Mouse (Mus musculus) layer of hippocampus, adult 9-11 months (tissue): Measurements from ENCODE around the gene Serpinb11.

Experiments
- DNase-seq: peaks from one replicate; pipeline ENCODE4 v3.0.0; 2022

The Serpinb11 gene

DNA sequence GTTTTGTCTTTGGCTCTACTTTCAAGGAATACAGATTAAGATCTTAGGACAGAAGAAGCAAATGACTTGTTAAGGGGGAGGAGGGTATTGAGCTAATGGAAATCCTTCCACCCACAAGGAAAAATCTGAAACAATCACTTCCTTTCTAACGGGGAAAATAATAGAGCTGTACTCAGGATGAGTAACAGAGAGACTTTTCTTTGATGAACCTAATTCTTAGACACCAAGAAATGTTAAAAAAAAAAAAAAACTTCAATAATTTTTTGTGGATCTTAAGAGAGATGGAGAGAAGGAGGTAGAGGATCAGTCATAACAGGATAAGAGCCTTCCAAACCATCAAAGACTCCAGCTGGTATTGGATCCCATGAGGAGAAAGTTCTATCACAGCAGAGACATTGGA, at the start of gene Serpinb11:
Gene Serpinb11, plus strand, starts transcription at position 301 of the 400 bp plus-strand sequence.
- DNase-seq: no peak

DNA sequence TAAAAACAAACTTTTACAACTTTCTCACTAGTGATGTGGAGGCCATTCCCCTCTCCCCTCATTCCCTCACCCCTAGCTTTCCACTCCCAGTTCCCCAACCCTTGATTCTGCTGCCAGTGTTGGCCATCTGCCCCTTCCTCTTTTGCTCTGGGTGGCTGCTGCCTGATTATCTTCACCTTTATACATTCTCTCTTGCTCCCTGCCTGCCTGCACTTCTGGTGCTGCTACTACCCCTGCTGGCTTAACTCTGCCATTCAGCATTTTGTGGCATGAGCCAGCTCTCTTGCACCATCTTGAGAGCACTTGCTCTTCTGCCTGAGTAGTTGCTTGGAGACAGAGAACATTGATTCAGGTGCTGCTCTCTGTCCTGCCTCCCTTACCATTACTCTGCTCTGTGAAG, 15.0 kb upstream of the Serpinb11 start:
- no peak for DNase-seq

DNA sequence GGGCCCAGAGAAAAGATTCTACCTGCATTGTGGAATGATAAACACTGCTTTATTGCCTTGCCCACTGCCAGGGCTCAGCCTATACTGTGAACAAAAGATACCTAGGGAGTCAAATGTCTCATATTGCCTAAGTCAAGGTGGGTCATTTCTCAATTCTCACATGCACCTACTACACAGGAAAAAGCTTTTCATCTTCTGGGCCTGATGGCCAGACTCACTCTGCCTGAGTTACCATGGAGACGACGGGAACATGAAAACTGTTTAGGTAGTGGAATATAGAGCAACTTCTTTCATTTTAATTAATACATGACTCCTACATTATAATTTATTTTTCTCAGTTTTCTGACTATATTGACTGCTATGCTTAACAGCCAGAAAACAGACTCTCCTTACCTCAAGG, 14.2 kb upstream of the Serpinb11 start:
- DNase-seq: no peak

DNA sequence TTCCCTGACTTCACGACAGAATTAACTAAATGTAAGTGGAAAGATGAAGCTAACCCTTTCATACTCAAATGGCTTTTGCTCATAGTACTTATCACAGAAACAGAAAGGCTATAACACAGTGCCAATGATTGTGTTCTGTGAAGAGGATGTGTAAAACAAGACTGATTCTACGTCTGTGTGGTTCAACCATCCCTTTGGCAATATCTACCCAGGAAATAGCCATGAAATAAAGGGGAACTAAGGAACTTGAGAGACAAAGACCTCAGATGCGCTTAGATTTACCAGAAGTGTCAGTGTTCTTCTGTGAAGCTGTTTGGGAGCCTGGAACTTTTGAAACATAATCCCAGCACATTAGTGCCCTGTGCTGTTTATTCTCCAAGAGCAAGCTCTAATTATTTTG, 10.6 kb upstream of the Serpinb11 start:
- no peak for DNase-seq

DNA sequence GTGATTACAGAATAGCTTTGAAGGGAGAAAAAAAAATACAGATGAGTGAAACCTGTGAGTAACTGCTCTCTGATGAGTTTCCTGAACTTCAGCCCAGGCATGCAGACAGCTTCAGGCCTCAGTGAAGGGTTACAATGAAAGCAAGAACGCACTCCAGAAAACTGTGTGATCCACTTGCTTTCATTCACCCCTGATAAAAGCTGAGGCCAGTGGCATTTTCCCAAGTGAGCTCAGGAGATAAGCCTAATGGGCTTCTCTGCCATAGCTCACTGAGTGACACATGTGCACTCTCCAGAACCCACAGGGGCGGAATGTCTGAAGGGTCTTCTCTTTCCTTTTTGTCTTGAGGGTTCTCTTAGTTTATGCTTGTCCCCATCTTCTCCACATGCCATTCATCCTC, 9.9 kb upstream of the Serpinb11 start:
- no peak for DNase-seq

DNA sequence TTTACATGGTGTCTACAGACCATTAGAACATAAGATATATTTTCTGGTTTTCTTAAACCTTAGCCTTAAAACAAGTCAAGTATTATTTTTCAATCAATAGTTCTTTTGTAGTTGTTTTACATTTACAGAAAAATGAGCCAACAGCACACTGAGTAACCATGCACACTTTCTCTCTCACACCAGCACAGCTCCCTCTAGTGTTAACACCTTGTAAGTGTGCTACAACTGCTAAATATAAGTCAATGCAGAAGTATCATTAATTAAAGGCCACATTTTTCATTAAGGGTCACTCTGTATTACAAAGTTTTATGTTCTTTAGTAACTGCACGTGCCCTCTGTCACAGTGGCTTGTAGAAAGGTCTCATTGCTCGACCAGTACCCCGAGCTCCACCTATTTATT, 8.0 kb upstream of the Serpinb11 start:
- DNase-seq: no peak

DNA sequence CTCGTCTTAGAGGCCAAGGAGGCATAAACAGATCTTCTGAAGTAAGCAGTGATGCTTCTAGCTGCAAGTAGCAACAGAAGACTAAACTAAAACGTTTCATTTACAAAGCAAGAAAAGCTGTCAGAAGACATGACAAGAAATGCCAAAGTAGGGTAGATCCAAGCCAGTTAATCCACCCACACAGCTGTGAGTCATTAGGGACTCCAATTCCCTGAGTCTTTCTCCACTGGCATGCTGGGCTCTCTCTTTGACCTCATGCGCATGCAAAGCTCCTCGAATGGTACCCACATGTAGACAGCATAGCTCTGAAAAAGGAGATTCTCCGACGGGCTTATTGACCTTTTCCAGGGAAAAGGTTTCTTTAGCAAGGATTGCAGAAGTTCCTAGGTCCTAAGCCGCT, 5.0 kb downstream of the Serpinb11 start:
- DNase-seq: no peak

DNA sequence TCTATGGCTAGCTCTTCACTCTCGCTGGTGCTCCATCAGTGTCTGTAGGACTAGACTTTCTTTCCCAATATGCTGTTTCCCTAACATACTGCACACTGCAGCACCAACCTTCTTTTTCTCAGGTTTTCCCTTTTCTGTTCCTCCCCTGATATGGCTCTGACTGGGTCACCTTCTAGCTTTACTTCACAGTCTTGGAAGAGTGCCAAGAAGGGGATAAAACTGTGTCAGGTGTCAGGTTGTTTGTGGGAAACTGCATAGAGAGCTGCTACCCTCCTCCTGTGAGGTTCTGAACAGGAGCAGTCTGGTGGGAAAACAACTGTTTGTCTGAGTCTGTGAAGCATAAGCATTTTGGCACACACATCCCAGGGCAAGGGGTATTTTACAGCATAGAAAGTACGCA, 7.9 kb downstream of the Serpinb11 start:
- DNase-seq: no peak

DNA sequence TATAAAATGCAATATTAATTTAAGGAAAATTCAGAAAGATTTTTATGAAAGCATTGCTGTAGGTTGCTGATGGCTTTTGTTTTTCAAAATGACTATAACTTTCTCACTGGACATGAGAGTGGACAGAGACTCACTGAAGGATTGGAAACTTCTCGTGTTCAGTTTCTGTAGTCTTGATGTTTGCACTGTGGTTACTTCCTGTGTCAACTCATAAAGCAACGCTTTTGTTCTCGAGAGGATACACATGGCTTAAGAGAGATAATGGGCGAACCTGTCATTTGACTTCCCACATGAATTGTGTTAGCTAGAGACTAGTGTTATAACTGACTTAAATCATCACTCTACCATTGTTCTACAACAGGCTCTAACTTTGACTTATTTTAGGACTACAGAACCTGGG, 16.0 kb downstream of the Serpinb11 start:
- no peak for DNase-seq

DNA sequence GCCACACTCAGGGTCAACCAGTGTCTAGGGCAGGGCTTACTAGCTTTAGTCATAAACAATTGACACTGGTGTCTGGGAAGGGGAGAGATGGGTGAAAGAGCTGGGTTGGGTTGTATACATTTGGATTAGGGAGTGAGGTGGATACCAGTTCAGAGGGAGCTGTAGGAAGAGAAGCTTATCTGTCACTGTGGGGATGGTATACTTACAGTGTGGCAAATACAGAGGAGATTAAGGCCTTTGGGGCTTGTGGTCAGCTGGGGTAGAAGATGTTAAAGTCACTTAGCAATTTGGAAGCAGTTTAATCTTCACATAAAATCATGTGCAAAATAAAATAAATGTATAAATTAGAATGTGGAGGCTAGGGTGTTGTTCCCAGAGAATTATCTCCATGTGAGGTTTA, 17.4 kb downstream of the Serpinb11 start:
- no peak for DNase-seq

DNA sequence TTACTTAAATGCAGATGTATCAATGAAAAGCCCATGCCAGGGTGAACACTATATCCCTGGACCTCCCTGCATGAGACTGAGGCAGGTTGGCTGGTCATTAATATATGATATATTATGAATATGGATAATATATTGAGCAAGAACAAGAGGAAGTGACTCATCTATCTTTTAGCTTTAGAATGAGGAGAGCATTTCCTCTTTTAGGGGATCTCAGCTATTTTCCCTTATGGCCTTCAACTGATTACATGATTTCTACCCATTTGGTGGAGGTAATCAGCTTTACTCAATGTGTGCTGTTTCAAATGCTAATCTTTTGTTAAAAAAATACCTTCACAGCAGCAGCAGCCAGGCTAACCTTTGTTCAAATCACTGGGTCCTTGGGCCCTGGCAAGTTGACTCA, 20.5 kb downstream of the Serpinb11 start:
- no peak for DNase-seq

DNA sequence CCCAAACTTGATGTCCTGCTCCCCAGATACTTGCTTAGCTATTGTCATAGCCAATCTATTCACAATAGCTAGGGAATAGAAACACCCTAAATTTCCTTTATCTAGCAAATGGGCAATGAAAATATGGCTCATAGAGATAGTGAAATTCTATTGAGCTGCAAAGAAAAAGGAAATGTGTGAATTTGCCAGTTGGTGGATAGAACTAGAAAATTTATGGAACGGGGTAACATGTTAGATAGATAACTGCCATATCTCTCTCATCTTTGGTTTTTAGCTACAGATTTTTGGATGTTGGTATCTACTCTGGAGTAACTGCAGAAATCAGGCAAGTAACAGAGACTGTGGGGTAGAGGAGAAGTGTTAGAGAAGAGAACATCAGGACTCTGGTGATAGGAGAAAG, 21.4 kb downstream of the Serpinb11 start:
- DNase-seq: no peak

DNA sequence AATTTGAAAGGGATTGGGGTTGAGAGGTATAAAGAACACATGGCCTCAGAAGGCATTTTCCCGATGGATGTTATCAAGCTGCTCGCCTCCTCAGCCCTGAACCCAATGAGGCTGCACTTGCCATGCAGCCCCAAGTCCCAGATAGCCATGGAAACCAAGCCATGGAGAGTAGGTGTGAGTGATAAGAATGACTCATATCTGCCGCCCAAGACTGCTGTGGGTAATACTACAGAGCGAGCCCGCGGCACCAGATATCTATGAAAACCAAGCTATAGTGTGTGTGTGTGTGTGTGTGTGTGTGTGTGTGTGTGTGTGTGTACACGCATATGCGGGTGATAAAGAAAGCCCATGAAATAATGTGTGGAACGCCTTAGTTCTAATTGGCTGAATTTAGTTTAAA, 23.5 kb downstream of the Serpinb11 start:
- no peak for DNase-seq

DNA sequence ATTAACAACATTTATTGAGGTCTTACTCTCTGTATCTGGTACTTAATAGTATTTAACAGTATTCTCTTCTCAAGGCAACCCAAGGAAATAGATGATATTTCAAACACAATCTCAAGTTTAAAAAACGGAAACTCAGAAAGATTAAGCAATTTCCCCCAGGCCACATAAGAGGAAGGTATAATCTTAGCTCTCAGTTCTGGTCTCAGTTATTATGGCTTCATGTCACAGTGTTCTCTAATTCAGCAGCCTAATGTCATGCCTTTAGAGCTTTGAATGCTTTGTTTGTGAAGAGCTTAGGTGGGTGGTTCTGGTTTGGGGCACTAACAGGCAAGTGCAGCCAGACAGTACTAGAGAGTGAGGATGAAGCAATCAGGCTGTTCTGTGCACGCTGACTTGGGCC, 28.8 kb downstream of the Serpinb11 start:
- no peak for DNase-seq

DNA sequence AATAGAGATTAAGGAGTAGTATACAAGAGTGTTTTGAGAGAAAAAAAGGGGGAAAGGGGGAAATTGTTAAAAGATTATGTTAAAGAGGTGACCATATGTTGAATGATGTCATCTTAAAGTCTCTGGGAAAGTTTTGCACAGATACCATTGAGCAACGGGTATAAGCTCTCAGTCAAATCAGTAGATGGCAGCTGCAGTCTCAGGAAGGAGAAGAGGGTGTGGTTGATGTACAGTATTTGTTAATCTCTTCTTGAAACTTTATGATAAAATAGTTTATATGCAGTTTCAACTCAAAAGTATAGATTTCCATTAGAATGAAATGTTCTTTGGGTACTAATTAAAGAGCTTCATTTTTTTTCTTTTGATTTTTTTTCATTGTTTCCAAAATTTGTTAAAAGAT, 36.5 kb downstream of the Serpinb11 start:
- no peak for DNase-seq

DNA sequence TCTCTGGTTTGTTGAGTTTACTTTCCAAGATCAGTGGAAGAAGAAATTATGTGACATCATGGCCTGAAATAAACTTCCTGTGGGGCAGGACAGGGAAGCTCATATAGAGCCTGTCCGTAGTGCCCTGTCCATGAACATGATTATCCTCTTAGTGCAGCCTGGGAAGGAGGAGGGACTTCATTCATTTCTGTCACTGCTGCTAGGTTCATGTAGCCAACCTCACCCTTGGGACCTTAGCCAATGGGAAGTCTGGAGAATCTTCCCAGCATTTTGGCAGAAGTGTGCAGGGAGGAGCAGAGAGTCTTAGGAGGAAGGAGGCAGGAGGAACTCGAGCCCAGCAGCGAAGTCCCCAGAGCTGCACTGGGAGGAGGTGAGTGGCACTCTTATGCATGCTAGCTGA, 38.4 kb downstream of the Serpinb11 start, which contains the start of gene Serpinb7:
Gene Serpinb7, plus strand, starts transcription at position 301 of the 400 bp plus-strand sequence.
- no peak for DNase-seq

DNA sequence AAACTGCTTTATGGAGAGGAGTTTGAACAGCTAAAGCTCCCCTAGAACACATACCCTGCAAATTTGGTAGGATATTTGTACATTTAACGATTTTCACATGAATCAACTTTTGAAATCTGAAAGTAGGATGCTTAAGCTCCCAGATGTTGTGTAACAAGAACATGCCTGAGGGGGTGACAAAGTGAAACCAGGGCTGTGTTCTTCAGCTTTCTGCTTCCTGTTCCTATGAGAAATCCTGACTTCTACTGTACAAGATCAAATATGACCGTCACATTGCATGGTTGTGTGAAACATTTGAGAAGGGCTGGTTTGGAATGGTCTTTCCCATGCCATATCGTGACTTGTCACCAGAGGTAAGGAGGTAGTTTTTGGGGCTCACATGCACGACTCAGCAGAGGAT, 41.1 kb downstream of the Serpinb11 start:
- DNase-seq: no peak

DNA sequence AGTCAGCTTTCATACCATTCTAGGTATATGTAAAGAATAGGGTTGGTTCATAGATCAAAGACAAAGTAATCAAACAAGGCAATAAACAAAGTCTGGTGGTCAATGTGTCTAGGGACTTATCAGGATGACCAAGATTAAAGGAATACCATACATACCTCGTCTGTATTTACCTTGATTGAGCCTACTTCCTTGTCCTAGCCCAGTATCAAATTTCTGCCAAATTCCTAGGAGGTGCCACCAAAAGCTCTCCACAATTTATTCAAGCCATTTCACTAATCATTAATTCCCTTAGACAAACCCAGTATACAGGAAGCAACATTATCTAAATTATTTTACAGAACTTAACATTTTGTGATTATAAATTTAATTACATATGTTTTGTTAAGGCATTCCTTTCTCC, 53.7 kb downstream of the Serpinb11 start:
- no peak for DNase-seq

DNA sequence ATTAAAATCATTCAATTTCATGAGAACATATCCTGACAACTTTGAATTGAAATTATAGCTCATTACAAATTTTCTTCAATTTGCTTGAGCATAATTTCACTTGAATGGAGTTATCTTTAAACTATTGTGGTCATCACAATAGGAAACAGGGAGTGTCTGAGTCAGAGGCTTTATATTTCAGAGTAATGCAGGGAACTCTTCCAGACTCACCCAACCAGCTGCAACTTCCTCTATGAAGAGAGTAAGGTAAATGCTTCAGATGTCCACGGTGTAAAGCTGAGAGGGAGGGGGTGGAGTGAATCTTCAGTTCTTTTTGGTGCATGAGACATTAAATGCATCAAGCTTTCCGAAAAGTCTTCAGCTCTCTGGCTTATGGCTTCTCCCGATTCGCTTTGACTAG, 61.5 kb downstream of the Serpinb11 start:
- no peak for DNase-seq
